Mouse (Mus musculus) ES-E14 (cell line): ENCODE data around the gene Stk11ip.

Experiments
- CHD2 ChIP-seq: IDR thresholded peaks from 2 replicates; pipeline ENCODE4 v1.6.1; 2014; ENCODE audit warnings: mild to moderate bottlenecking, low read depth, low read length, inconsistent platforms
- ZC3H11A ChIP-seq: IDR thresholded peaks from 2 replicates; pipeline ENCODE4 v1.6.1; 2012; ENCODE audit warnings: low read depth, mild to moderate bottlenecking, inconsistent platforms, low read length, borderline replicate concordance
- ZNF384 ChIP-seq: IDR thresholded peaks from 2 replicates; pipeline ENCODE4 v1.6.1; 2012; ENCODE audit warnings: low read depth, low read length, inconsistent platforms

DNA sequence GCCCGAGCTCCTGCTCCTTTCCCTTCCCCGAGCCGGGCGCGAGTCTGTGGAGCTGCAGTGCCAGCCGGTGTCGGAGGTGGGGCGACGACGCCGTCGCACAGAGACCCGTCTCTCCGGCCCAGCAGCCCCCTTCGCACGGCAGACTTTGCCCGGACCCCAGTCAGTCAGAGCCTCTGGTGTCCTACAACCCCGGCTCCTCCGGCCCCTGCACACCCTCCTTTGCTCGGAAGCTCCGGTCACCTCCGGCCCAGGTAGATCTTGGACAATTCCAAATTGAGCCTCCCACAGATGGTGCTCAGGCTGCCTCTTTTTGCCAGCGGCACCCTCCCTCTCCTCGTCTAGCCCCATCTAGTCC, 41.7 kb upstream of the Stk11ip start:
- TF ChIP-seq ZC3H11A (no peak), CHD2 (no peak), ZNF384 (no peak)
